Mouse (Mus musculus): ENCODE results near the gene Stom. TPM values are rescaled to one million over a fixed set of nuclear protein-coding genes. Genes with fewer than 3 reads are reported as not detected.

Stom gene
- polyA plus RNA-seq, 1 experiment from 2014 or later: 18.0 TPM

- H3K4me1 ChIP-seq: peaks cover 54% of the 10 kb centered on the region
These were observed 69.5 kb downstream of the Stom start for GRCm38 (mm10) chr2:35267156-35267875.

DNA sequence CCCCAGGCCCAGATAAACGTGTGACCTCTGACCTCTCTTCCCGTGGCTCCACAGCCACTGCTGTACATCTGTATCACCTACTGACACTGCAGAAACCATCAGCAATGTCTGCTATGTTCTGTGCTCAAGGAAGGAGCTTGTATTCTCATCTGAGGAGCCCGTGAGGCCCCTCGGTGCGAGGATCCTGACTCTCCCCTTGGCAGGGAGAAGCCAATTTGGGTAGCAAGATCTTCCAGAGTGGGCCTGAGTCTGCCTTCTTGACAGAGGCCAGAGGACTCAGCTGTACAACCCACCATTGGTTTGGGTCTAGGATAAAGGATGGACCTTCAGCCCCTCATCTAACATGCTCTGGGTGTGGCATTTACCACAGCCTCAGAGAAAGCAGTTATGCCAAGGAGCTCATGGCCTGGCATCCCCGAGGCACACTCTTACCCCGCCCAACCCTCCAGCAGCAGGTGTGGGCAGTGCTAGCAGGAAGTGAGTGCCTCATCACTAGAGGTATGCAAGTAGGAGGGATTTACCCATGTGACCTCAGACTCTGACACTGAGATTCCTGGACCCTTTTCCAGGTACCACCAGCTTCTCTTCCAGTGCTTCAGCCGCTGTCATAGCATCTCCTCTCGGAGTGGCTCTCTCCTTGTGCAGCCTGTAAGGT, 70.4 kb downstream of the Stom start:
- DNase-seq (ENCODE audit: low spot score): no peak
- peaks cover 47% of the 10 kb centered on the region for H3K4me1 ChIP-seq
- H3K27me3 ChIP-seq (replicated peaks; ENCODE audit: low read depth, poor library complexity, severe bottlenecking): no peaks in the 10 kb centered on the region
- WGBS: 77% methylated on average over 9 of the region's 9 CpGs
- no peaks in the 10 kb centered on the region for H3K9me3 ChIP-seq
- no peaks in the 10 kb centered on the region for H3K36me3 ChIP-seq (replicated peaks)
- peak overlapping the region; percentile 32; the same call in 1 of the 2 replicates for H3K27ac ChIP-seq (replicated peaks)
- no peak overlapping the region for H3K4me3 ChIP-seq

More at GRCm38 (mm10) chr2:35267156-35267875, 69.5 kb downstream of the Stom start:
- WGBS: 81% methylated on average over 13 of the region's 13 CpGs
- no peak for DNase-seq (ENCODE audit: low spot score)
- no peak overlapping the region for H3K4me3 ChIP-seq
- no peaks in the 10 kb centered on the region for H3K9me3 ChIP-seq
- H3K27ac ChIP-seq (replicated peaks): peak overlapping the region; percentile 15; the same call in 1 of the 2 replicates
- no peaks in the 10 kb centered on the region for H3K27me3 ChIP-seq (replicated peaks; ENCODE audit: low read depth, poor library complexity, severe bottlenecking)
- no peaks in the 10 kb centered on the region for H3K36me3 ChIP-seq (replicated peaks)

DNA sequence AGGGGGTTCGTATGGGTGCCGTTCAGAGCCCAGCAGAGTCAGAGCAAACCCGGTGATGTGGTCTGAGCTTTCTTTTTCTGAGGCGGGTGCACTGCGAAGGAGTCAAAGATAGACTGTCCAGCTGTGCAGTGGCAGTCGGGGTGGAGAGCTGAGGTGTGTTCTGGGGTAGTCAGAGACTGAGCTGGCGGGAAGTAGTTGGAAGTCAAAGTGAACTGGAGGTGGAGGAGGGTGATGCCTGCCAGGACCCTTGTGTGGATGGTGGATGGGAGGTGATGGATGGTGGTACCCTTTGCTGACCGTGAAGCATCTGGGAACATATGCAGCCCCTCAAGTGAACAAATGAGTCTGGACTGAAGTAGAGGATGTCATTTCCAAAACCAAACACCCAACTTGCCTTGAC, 71.0 kb downstream of the Stom start:
- Histone ChIP-seq H3K4me3 (no peak overlapping the region), H3K4me1 (peaks cover 47% of the 10 kb centered on the region), H3K27me3 (replicated peaks; ENCODE audit: low read depth, poor library complexity, severe bottlenecking) (no peaks in the 10 kb centered on the region), H3K27ac (replicated peaks) (peak overlapping the region; percentile 77), H3K36me3 (replicated peaks) (no peaks in the 10 kb centered on the region), H3K9me3 (no peaks in the 10 kb centered on the region)
- no peak for DNase-seq (ENCODE audit: low spot score)
- WGBS: 78% methylated on average over 8 of the region's 8 CpGs

DNA sequence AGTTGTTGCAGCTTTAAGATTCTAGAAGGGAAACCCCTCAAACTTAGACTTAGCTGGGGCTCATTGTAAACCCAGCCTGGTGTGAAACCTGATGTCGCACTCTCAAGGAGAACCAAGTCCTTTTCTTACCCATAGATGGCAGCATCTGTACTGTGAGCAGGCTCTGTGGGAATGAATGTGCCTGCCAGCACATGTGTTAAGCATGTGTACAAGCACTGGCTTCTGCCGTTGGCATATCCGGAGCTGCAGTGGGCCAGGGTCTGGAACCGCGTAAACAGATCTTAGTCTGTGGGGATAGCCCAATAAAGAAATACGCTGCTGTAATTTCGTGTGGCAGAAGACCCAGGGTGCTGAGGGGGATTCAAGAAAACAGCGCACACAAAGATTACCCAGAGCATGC, 71.5 kb downstream of the Stom start:
- no peaks in the 10 kb centered on the region for H3K9me3 ChIP-seq
- no peak overlapping the region for H3K4me3 ChIP-seq
- DNase-seq (ENCODE audit: low spot score): peak; percentile 71
- 40% methylated on average over 8 of the region's 8 CpGs for WGBS
- no peaks in the 10 kb centered on the region for H3K36me3 ChIP-seq (replicated peaks)
- H3K4me1 ChIP-seq: peaks cover 43% of the 10 kb centered on the region
- H3K27me3 ChIP-seq (replicated peaks; ENCODE audit: low read depth, poor library complexity, severe bottlenecking): no peaks in the 10 kb centered on the region
- H3K27ac ChIP-seq (replicated peaks): peak overlapping the region; percentile 77

- Histone ChIP-seq H3K27me3 (replicated peaks; ENCODE audit: low read depth, poor library complexity, severe bottlenecking) (no peaks in the 10 kb centered on the region), H3K4me1 (peaks cover 43% of the 10 kb centered on the region), H3K27ac (replicated peaks) (no peak overlapping the region), H3K4me3 (no peak overlapping the region), H3K9me3 (no peaks in the 10 kb centered on the region), H3K36me3 (replicated peaks) (no peaks in the 10 kb centered on the region)
- 74% methylated on average over 1 of the region's 1 CpGs for WGBS
- DNase-seq (ENCODE audit: low spot score): no peak
These were observed 72.7 kb downstream of the Stom start for GRCm38 (mm10) chr2:35264095-35264494.

Other genes with a start within 250 kb of the Stom start
- 0.15 TPM in 1 of 2 replicates, not detected in the other for gene AI182371, start 235.4 kb downstream of the Stom start, polyA plus RNA-seq (2016; fragmentation: Nextera tagmentation; extraction: Ambion mirVana)
- gene Cntrl, start 227.5 kb downstream of the Stom start, polyA plus RNA-seq (2016; fragmentation: Nextera tagmentation; extraction: Ambion mirVana): 28.5 and 30.4 TPM in 2 replicates
- gene Rab14, start 135.9 kb downstream of the Stom start, polyA plus RNA-seq (2016; fragmentation: Nextera tagmentation; extraction: Ambion mirVana): 239 and 259 TPM in 2 replicates
- 13.6 and 18.9 TPM in 2 replicates for gene Gsn, start 80.6 kb downstream of the Stom start, polyA plus RNA-seq (2016; fragmentation: Nextera tagmentation; extraction: Ambion mirVana)
- gene 4930568D16Rik, start 30.8 kb upstream of the Stom start, polyA plus RNA-seq (2016; fragmentation: Nextera tagmentation; extraction: Ambion mirVana): not detected in 2 replicates
- not detected in 2 replicates for gene 4930402F06Rik, start 60.2 kb upstream of the Stom start, polyA plus RNA-seq (2016; fragmentation: Nextera tagmentation; extraction: Ambion mirVana)
- 6.3 and 8.0 TPM in 2 replicates for gene Ggta1, start 126.3 kb upstream of the Stom start, polyA plus RNA-seq (2016; fragmentation: Nextera tagmentation; extraction: Ambion mirVana)
- 34.7 and 35.4 TPM in 2 replicates for gene Dab2ip, start 221.3 kb upstream of the Stom start, polyA plus RNA-seq (2016; fragmentation: Nextera tagmentation; extraction: Ambion mirVana)